Mouse (Mus musculus): ENCODE data around the gene Tbc1d20.
"Not testable (repeated sequence)": the region's sequence is repeated elsewhere in the genome, so short reads cannot be mapped to it uniquely, and the experiment has no call there.

- not testable (repeated sequence) for TF ChIP-seq MAX (IDR thresholded peaks at IDR 0.05; ENCODE audit: low read length); BHLHE40 (IDR thresholded peaks at IDR 0.05; ENCODE audit: low read depth, low read length); EP300 (IDR thresholded peaks at IDR 0.05; ENCODE audit: low read length); TCF12 (IDR thresholded peaks at IDR 0.05; ENCODE audit: low read depth, low read length); POLR2A (IDR thresholded peaks at IDR 0.05; ENCODE audit: low read depth, low read length); CTCF (conservative IDR thresholded peaks at IDR 0.05 in 1 of 2, IDR thresholded peaks at IDR 0.05 in 1 of 2; ENCODE audit: low read depth in 2 of 2, low read length in 2 of 2); E2F4 (IDR thresholded peaks at IDR 0.05; ENCODE audit: insufficient replicate concordance, low read depth, low read length); CHD1 (IDR thresholded peaks at IDR 0.05; ENCODE audit: low read depth, low read length); ZNF384 (IDR thresholded peaks at IDR 0.05; ENCODE audit: low read depth, low read length); PAX5 (IDR thresholded peaks at IDR 0.05; ENCODE audit: low read length)
Measured at GRCm38 (mm10) chr2:152289623-152290022, 4.0 kb upstream of the Tbc1d20 start.

Measured in CH12.LX (cell line).